Mouse (Mus musculus): ENCODE results near the gene Pak4.

GRCm38 (mm10) chr7:28567539-28567938 is 30.4 kb downstream of the Pak4 start:
- no peak for TF ChIP-seq CTCF (IDR thresholded peaks at IDR 0.05; ENCODE audit: insufficient read depth, low read depth, low read length)
- TF ChIP-seq POLR2A (IDR thresholded peaks at IDR 0.05; ENCODE audit: insufficient read depth, low read depth, low read length) = no peak
